Mouse (Mus musculus) mouse trophoblast stem cell (cell line): ENCODE results near the gene Atf1.
"Not testable (repeated sequence)": the region's sequence is repeated elsewhere in the genome, so short reads cannot be mapped to it uniquely, and the experiment has no call there.

Experiments used
- in situ Hi-C, 2 experiments: fragments of 300-500 bp; cut with MseI, MboI; formaldehyde crosslinking; loops; 2 replicates in 1 of 2; 3 replicates in 1 of 2; pipeline ENCODE4 v1.15.1; 2025

Gene Atf1

DNA sequence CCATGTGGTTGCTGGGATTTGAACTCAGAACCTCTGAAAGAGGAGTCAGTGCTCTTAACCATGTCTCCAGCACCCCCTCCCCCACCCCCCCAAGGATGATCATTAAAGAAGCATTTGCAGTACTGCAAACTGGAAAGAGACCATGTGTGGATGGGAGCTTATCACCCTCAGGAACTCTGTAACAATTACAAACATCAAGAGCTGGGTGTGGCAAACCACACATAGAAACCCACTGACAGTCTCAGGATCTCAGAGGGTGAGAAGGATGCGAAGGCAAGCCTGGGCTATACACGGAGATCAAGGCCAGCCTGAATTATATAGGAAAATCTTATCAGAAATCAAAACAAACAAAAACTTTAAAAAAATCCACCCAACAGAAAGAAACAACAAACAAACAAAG lies 78.6 kb downstream of the Atf1 start:
- in situ Hi-C loops: no loop called here

DNA sequence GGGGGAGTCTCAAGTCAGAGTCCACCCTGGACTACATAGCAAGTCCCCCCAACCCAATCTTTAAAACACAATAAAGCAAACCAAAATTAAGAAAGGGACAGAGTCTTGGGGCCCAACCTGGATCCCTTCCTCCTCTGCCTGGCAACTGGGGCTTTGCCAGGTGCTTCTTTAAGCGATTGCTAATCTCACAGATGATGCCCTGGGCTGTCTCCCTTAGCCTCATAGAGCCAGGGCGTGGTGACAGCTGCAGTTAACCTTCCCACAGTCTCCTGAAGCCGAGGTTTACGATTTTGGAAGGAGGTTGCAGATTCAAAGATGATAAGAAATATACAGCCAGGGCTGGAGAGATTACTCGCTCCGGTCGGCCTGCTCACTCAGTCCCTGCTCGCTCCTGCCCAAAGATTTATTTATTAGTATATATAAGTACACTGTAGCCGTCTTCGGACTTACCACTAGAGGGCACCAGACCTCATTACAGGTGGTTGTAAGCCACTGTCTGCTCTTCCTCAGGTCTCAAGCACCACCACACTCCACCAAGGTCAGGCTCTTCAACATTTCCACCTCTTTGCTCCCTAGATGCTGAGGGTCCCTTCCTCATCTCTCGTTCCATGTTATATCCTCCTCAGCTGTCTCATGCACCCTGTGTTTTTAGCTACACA lies 79.9 kb downstream of the Atf1 start:
- in situ Hi-C loops: not testable (repeated sequence)
